Mouse (Mus musculus) Muller cell, postnatal 12 days (primary cell): ENCODE measurements around the gene Avil.

Source experiments
- DNase-seq: peaks from one replicate; pipeline ENCODE4 v3.0.0-alpha.2; 2015; ENCODE audit errors: inconsistent ontology term

The Avil gene

GRCm38 (mm10) chr10:127018422-127018821 is 17.9 kb downstream of the Avil start:
- no peak for DNase-seq

- peak; percentile 88 for DNase-seq
Observed at GRCm38 (mm10) chr10:127030336-127031296, 30.1 kb downstream of the Avil start, which contains the start of gene Tsfm. Tsfm (minus strand) TSS chr10:127030840.

- no peak for DNase-seq
Observed at GRCm38 (mm10) chr10:127033301-127033741, 32.8 kb downstream of the Avil start.

GRCm38 (mm10) chr10:127036273-127036672 is 35.8 kb downstream of the Avil start:
- no peak for DNase-seq

- DNase-seq: no peak
Observed at GRCm38 (mm10) chr10:127037641-127038040, 37.1 kb downstream of the Avil start.

- DNase-seq: peak; percentile 61
Observed at GRCm38 (mm10) chr10:127040569-127041214, 40.2 kb downstream of the Avil start.

- DNase-seq: peak; percentile 72
Observed at GRCm38 (mm10) chr10:127041274-127041766, 40.8 kb downstream of the Avil start, which contains the start of the genes Mettl1 and Eef1akmt3. Mettl1 (plus strand) TSS chr10:127041414. Eef1akmt3 (minus strand) TSS chr10:127041513.

- DNase-seq: peak; percentile 95
Observed at GRCm38 (mm10) chr10:127041774-127042338, 41.3 kb downstream of the Avil start.

- DNase-seq: no peak
Observed at GRCm38 (mm10) chr10:127042468-127043115, 42.1 kb downstream of the Avil start.

GRCm38 (mm10) chr10:127043187-127043586 is 42.7 kb downstream of the Avil start:
- DNase-seq: no peak

- DNase-seq: no peak
Observed at GRCm38 (mm10) chr10:127047954-127048353, 47.4 kb downstream of the Avil start, which contains the start of gene Cyp27b1. Cyp27b1 (plus strand) TSS chr10:127048250.

GRCm38 (mm10) chr10:127048608-127049394 is 48.3 kb downstream of the Avil start:
- no peak for DNase-seq

- no peak for DNase-seq
Observed at GRCm38 (mm10) chr10:127049395-127050118, 49.0 kb downstream of the Avil start.

GRCm38 (mm10) chr10:127050119-127050474 is 49.6 kb downstream of the Avil start:
- no peak for DNase-seq

GRCm38 (mm10) chr10:127054646-127055045 is 54.1 kb downstream of the Avil start:
- DNase-seq: no peak

GRCm38 (mm10) chr10:127055406-127055805 is 54.9 kb downstream of the Avil start:
- no peak for DNase-seq

- no peak for DNase-seq
Observed at GRCm38 (mm10) chr10:127056490-127056889, 56.0 kb downstream of the Avil start.

- DNase-seq: peak; percentile 69
Observed at GRCm38 (mm10) chr10:127058161-127058560, 57.7 kb downstream of the Avil start.

GRCm38 (mm10) chr10:127058708-127059107 is 58.2 kb downstream of the Avil start:
- no peak for DNase-seq
